Mouse (Mus musculus): ENCODE results near the gene Gm13871. TPM values are rescaled to one million over a fixed set of nuclear protein-coding genes. Genes with fewer than 3 reads are reported as not detected.
"Not testable (repeated sequence)": the region's sequence is repeated elsewhere in the genome, so short reads cannot be mapped to it uniquely, and the experiment has no call there.

The Gm13871 gene
- polyA plus RNA-seq (2012; rRNA removed): not detected in 2 replicates

GRCm38 (mm10) chr4:73905853-73906252 is at the start of gene Gm13871:
Gene Gm13871, minus strand, starts transcription at chr4:73905953.
- not testable (repeated sequence) for DNase-seq (ENCODE audit: extremely low spot score in 1 of 2, low spot score in 1 of 2)

- DNase-seq (ENCODE audit: extremely low spot score in 1 of 2, low spot score in 1 of 2): no peak
Observed at GRCm38 (mm10) chr4:73950375-73950896, 44.7 kb upstream of the Gm13871 start, which contains the start of gene 2310002L09Rik. Gene 2310002L09Rik, minus strand, starts transcription at chr4:73950846.

- not testable (repeated sequence) for DNase-seq (ENCODE audit: extremely low spot score in 1 of 2, low spot score in 1 of 2)
Observed at GRCm38 (mm10) chr4:73920660-73921059, 14.9 kb upstream of the Gm13871 start, which contains the start of gene Gm11756. Gene Gm11756, minus strand, starts transcription at chr4:73920760.

- not testable (repeated sequence) for DNase-seq (ENCODE audit: extremely low spot score in 1 of 2, low spot score in 1 of 2)
Observed at GRCm38 (mm10) chr4:73891012-73891411, 14.7 kb downstream of the Gm13871 start, which contains the start of gene Gm11757. Gene Gm11757, minus strand, starts transcription at chr4:73891112.

DNA sequence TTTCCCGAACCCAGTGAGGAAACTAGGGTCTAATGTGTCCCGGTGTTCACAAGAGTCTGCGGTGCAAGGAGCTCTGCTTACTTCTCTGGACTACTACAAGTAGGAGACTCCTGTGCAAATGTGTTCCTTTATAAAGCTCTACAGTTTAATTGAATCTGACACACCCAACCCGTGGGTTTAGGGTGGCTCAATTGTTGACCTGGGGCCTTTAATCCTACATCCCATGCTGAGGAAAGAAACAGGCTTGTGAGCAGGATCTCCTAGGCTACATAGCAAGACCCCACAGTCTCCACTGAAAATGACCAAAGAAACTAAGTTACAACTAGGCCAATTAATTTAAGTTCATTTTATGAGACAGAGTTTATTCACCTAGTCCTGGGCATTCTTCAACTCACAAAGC is 29.6 kb downstream of the Gm13871 start, which contains the start of gene Gm11758:
Gene Gm11758 (minus strand): TSS at position 101 of the 400 bp plus-strand sequence.
- DNase-seq (ENCODE audit: extremely low spot score in 1 of 2, low spot score in 1 of 2): not testable (repeated sequence)

Other genes with a start within 250 kb of the Gm13871 start
- not detected in 2 replicates for gene Gm11239, start 237.6 kb downstream of the Gm13871 start, polyA plus RNA-seq (2012; rRNA removed)
- not detected in 2 replicates for gene Gm428, start 222.4 kb downstream of the Gm13871 start, polyA plus RNA-seq (2012; rRNA removed)
- gene Rasef, start 115.0 kb downstream of the Gm13871 start, polyA plus RNA-seq (2012; rRNA removed): 0.12 and 0.15 TPM in 2 replicates
- gene Gm11758, start 29.7 kb downstream of the Gm13871 start, polyA plus RNA-seq (2012; rRNA removed): not detected in 2 replicates
- gene Gm11757, start 14.8 kb downstream of the Gm13871 start, polyA plus RNA-seq (2012; rRNA removed): not detected in 2 replicates
- gene Gm11756, start 14.8 kb upstream of the Gm13871 start, polyA plus RNA-seq (2012; rRNA removed): not detected in 2 replicates
- gene 2310002L09Rik, start 44.9 kb upstream of the Gm13871 start, polyA plus RNA-seq (2012; rRNA removed): 0.23 TPM in 1 of 2 replicates, not detected in the other
- 10.6 and 11.2 TPM in 2 replicates for gene Frmd3, start 107.5 kb upstream of the Gm13871 start, polyA plus RNA-seq (2012; rRNA removed)

Measured in frontal cortex, adult 2 months (tissue).